Mouse (Mus musculus) liver, postnatal 0 days (tissue): ENCODE measurements around the gene Cep95. TPM values are rescaled to one million over a fixed set of nuclear protein-coding genes. Genes with fewer than 3 reads are reported as not detected.

Experiments used
- ATAC-seq: fragments of 200-750 bp; cut with Nextera tagmentation; 2 replicates; pipeline ENCODE4 v1.8.0; 2017; ENCODE audit warnings: mild to moderate bottlenecking, moderate library complexity
- DNase-seq: peaks from one replicate; pipeline ENCODE4 v3.0.0-alpha.2; 2016
- H3K27ac ChIP-seq: fragments of 300-500 bp; sonication (generic); 2 replicates; pipeline ENCODE4 v1.5.1; 2014; ENCODE audit warnings: antibody characterized with exemption, moderate library complexity, mild to moderate bottlenecking, low read depth
- H3K27me3 ChIP-seq: fragments of 300-500 bp; sonication (generic); 2 replicates; pipeline ENCODE4 v1.6.1; 2014; ENCODE audit warnings: low read length, control low read depth, mixed read lengths; ENCODE audit not compliant: insufficient read depth
- H3K36me3 ChIP-seq: fragments of 300-500 bp; sonication (generic); replicated peaks from 2 replicates; pipeline ENCODE4 v1.6.1; 2014; ENCODE audit warnings: mild to moderate bottlenecking, control low read depth, low read length, moderate library complexity, mixed read lengths; ENCODE audit not compliant: insufficient read depth
- H3K4me1 ChIP-seq: fragments of 300-500 bp; sonication (generic); 2 replicates; pipeline ENCODE4 v1.6.1; 2014; ENCODE audit warnings: antibody characterized with exemption, mild to moderate bottlenecking, control low read depth; ENCODE audit not compliant: insufficient read depth
- H3K4me2 ChIP-seq: fragments of 300-500 bp; sonication (generic); 2 replicates; pipeline ENCODE4 v1.6.1; 2014; ENCODE audit warnings: low read depth, mild to moderate bottlenecking, low read length, moderate library complexity, mixed read lengths
- H3K4me3 ChIP-seq: fragments of 300-500 bp; sonication (generic); 2 replicates; pipeline ENCODE4 v1.5.1; 2014; ENCODE audit warnings: low read depth, low read length
- H3K9ac ChIP-seq: fragments of 300-500 bp; sonication (generic); replicated peaks from 2 replicates; pipeline ENCODE4 v1.6.1; 2014; ENCODE audit warnings: mild to moderate bottlenecking, moderate library complexity
- H3K9me3 ChIP-seq: fragments of 300-500 bp; sonication (generic); 2 replicates; pipeline ENCODE4 v1.6.1; 2016; ENCODE audit warnings: mild to moderate bottlenecking, control low read depth, low read length, mixed read lengths
- CTCF ChIP-seq: sonication (generic); IDR thresholded peaks from 2 replicates; pipeline ENCODE4 v1.5.1; 2016; ENCODE audit warnings: antibody characterized with exemption, low read depth
- EP300 ChIP-seq: IDR thresholded peaks from 2 replicates; pipeline ENCODE4 v1.6.1; 2016; ENCODE audit warnings: antibody characterized with exemption, low read depth, mild to moderate bottlenecking
- WGBS: fragments of 180-500 bp; shearing (Covaris S2); extraction: QIAGEN DNeasy Blood & Tissue Kit; methylation state at CpG from one replicate; pipeline ENCODE4 v1.1.7; 2014; ENCODE audit not compliant: insufficient replicate concordance; 5-methylcytosine and 5-hydroxymethylcytosine counted together
- polyA plus RNA-seq: library from polyadenylated mRNA; unstranded; fragments of >200 nt; fragmentation: Nextera tagmentation; extraction: Ambion mirVana; gene quantifications from 2 replicates; pipeline ENCODE4 v1.2.1, GENCODE M21; 2015

The Cep95 gene
- polyA plus RNA-seq, 1 experiment from 2014 or later, result 5.1 TPM

DNA sequence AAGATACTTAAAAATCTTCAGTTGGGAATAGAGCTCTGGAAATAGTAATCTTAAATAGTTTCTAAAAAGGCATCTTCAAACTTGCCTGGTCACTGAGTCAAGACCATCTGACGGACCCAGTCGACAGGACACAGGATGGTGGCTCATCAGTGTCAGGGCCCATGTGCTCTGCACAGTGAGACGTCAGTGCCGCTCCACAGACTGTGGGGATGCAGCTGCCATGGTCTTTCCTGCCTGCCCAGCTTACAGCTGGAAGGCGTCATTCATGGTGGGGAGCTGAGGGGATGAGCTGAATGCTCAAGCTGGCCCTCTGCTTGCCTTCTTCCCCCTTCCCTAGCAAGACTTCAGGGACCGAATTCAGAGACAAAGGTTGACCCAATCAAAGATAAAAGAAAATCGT, 27.3 kb downstream of the Cep95 start:
- TF ChIP-seq CTCF (no peak), EP300 (no peak)
- Histone ChIP-seq H3K27me3 (no peaks in the 10 kb centered on the region), H3K9ac (no peak overlapping the region), H3K27ac (no peak overlapping the region), H3K9me3 (no peaks in the 10 kb centered on the region), H3K36me3 (peaks cover 74% of the 10 kb centered on the region), H3K4me1 (peaks cover 18% of the 10 kb centered on the region; the same call in 1 of the 2 replicates), H3K4me3 (no peak overlapping the region), H3K4me2 (no peak overlapping the region)
- 85% methylated on average over 7 of the region's 7 CpGs for WGBS
- ATAC-seq, result no peak
- DNase-seq, result no peak

DNA sequence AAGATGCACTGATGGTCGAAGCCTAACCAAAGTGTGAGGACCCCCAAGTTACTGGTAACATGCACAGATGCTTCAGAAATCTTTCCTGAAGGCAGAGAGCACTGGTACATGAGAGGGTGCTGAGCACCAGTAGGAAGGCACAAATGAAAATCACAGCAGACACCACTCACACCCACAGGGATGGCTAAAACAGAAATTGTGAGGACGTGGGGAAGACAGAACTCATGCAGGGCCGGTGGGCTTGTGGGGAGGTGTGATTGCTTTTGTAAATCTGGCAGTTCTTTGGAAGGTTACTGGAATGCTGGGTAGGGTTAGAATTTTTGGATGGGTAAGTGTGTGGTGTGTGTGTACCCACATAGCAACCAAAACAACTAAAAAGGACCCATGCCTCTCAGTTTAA, 28.1 kb downstream of the Cep95 start:
- TF ChIP-seq CTCF, result no peak
- no peak for TF ChIP-seq EP300
- Histone ChIP-seq H3K9me3 (no peaks in the 10 kb centered on the region), H3K4me2 (no peak overlapping the region), H3K27ac (no peak overlapping the region), H3K4me1 (peaks cover 18% of the 10 kb centered on the region; the same call in 1 of the 2 replicates), H3K4me3 (no peak overlapping the region), H3K27me3 (no peaks in the 10 kb centered on the region), H3K9ac (no peak overlapping the region), H3K36me3 (peaks cover 73% of the 10 kb centered on the region)
- DNase-seq (no peak), ATAC-seq (no peak)
- 84% methylated on average over 3 of the region's 3 CpGs for WGBS

DNA sequence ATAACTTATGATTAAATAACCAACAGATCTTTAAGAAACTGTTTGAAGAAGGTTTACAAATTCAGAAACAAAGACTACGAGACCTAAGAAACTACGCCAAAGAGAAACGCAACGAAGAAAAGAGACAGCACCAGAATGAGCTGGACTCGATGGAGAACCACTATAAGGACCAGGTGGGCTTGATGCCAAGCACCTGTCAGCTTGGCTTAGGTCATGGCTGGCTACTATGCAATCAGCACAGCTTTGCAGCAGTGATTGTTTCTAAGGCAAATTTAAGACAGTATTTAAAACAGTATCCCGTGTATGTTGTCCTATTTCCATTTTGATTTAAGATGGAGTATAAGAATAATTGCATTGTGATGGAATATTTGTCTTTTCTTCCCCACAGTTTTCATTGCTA, 28.8 kb downstream of the Cep95 start:
- DNase-seq (no peak), ATAC-seq (no peak)
- H3K36me3 ChIP-seq, result peaks cover 76% of the 10 kb centered on the region
- 93% methylated on average over 6 of the region's 6 CpGs for WGBS
- no peak for TF ChIP-seq CTCF
- H3K27ac ChIP-seq, result no peak overlapping the region
- H3K4me2 ChIP-seq, result no peak overlapping the region
- H3K27me3 ChIP-seq, result no peaks in the 10 kb centered on the region
- peaks cover 16% of the 10 kb centered on the region; the same call in 1 of the 2 replicates for H3K4me1 ChIP-seq
- H3K9me3 ChIP-seq, result no peaks in the 10 kb centered on the region
- no peak overlapping the region for H3K4me3 ChIP-seq
- no peak overlapping the region for H3K9ac ChIP-seq

DNA sequence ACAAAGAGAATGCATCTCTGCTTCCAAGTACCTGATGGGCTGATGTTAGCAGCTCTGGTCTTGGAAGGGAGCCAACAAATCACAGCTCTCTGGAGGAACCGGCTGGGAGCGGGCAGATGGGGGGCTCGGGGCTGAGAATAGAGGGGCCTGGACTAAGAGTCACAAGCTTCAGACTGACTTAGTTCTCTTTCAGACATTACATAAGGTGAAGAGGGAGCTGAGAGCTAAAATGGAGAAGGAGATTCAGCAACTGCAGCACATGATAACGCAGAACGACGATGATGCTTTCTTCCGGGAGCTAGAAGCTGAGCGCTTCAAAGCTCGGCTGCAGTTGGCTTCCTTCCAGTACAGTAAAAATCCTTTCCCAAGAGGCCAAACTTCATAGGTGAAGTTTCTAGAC, 29.3 kb downstream of the Cep95 start:
- Histone ChIP-seq H3K4me2 (no peak overlapping the region), H3K9me3 (no peaks in the 10 kb centered on the region), H3K9ac (no peak overlapping the region), H3K27ac (0 out of 2 replicates have a peak overlapping the region, but pooled peaks have one; percentile 13), H3K4me1 (peaks cover 16% of the 10 kb centered on the region; the same call in 1 of the 2 replicates), H3K36me3 (peaks cover 77% of the 10 kb centered on the region), H3K4me3 (no peak overlapping the region), H3K27me3 (no peaks in the 10 kb centered on the region)
- WGBS, result 74% methylated on average over 9 of the region's 9 CpGs
- no peak for ATAC-seq
- TF ChIP-seq EP300, result no peak
- TF ChIP-seq CTCF, result no peak
- no peak for DNase-seq

DNA sequence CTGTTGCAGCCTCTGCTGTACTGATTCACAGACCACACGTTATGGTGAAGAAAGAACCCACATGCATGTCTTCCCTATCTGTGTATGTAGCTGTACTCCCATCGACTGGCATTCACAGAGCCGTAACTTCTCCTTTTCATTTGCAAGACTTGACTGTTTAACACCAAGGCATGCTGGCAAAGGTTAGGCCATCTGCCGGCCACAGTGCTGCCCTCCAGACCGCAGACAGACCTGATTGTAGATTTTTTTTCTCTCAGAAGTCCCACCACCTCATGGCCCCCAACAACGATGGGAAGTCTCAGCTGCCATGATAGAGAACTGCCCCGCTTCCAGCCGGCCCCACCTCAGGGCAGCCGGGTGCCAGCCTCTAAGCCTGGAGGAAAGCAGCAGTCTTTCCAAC, 30.5 kb downstream of the Cep95 start:
- no peak overlapping the region for H3K4me2 ChIP-seq
- WGBS, result 69% methylated on average over 9 of the region's 9 CpGs
- no peak overlapping the region for H3K4me3 ChIP-seq
- H3K4me1 ChIP-seq, result peaks cover 8% of the 10 kb centered on the region; the same call in 1 of the 2 replicates
- H3K9me3 ChIP-seq, result no peaks in the 10 kb centered on the region
- DNase-seq, result no peak
- peaks cover 75% of the 10 kb centered on the region for H3K36me3 ChIP-seq
- no peaks in the 10 kb centered on the region for H3K27me3 ChIP-seq
- H3K27ac ChIP-seq, result peak overlapping the region; percentile 13; the same call in 1 of the 2 replicates
- no peak overlapping the region for H3K9ac ChIP-seq
- TF ChIP-seq EP300, result no peak
- TF ChIP-seq CTCF, result no peak
- ATAC-seq, result peak; percentile 33; the same call in 1 of the 2 replicates

DNA sequence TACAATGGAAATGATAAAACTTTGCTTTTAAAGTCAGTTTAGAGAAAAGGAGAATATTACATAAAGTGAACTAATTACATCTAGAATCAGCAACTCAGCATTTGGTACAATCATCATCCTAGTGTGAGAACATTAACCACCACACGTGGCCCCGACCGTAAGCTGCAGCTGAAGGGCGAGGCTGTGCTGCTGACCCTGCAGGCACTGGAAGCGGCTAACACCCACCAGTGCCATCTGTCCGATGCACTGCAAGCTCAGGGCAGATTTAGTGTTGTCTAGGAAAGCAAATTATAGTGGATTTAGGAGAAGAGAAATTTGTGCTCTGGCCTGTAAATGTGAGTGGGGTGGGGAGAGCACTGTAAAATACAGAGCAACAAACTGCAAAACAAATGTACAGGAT, 31.2 kb downstream of the Cep95 start:
- H3K27me3 ChIP-seq, result no peaks in the 10 kb centered on the region
- TF ChIP-seq EP300 (no peak), CTCF (no peak)
- ATAC-seq, result no peak
- H3K4me2 ChIP-seq, result no peak overlapping the region
- WGBS, result 80% methylated on average over 6 of the region's 6 CpGs
- no peak overlapping the region for H3K4me3 ChIP-seq
- H3K27ac ChIP-seq, result no peak overlapping the region
- no peak overlapping the region for H3K9ac ChIP-seq
- no peak for DNase-seq
- 0 out of 2 replicates have a peak, but pooled peaks cover 6% of the 10 kb centered on the region for H3K4me1 ChIP-seq
- no peaks in the 10 kb centered on the region for H3K9me3 ChIP-seq
- peaks cover 70% of the 10 kb centered on the region for H3K36me3 ChIP-seq

DNA sequence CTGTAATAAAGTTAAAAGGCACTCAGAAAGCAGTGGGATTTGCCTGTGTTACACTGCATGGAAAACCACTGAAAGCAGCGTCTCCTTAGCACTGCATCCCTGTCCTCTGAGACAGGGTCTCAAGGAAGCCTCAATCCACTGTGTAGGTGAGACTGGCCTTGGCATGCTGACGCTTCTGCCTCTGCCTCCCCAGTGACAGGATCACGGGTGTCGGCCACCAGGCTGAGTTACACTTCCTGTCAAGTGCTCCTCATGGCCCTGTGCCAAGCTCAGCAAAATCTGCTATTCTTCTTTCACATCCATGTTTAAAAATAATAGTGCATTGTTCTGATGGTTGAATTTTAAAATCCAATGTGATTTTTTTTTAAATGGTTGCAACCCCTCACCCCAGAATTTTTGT, 31.9 kb downstream of the Cep95 start:
- WGBS, result 46% methylated on average over 4 of the region's 4 CpGs
- no peaks in the 10 kb centered on the region for H3K27me3 ChIP-seq

More for the DNA sequence above, 31.9 kb downstream of the Cep95 start:
- Histone ChIP-seq H3K36me3 (peaks cover 62% of the 10 kb centered on the region), H3K4me1 (0 out of 2 replicates have a peak, but pooled peaks cover 6% of the 10 kb centered on the region), H3K9ac (no peak overlapping the region), H3K4me2 (no peak overlapping the region), H3K27ac (no peak overlapping the region), H3K9me3 (no peaks in the 10 kb centered on the region), H3K4me3 (no peak overlapping the region)
- ATAC-seq (no peak), DNase-seq (peak; percentile 36)
- no peak for TF ChIP-seq CTCF
- TF ChIP-seq EP300, result no peak
